Mouse (Mus musculus): Measurements from ENCODE around the gene Odr4. TPM values are rescaled to one million over a fixed set of nuclear protein-coding genes. Genes with fewer than 3 reads are reported as not detected.

Gene Odr4
- total RNA-seq (2017) = 38.2 and 49.8 TPM in 2 replicates

DNA sequence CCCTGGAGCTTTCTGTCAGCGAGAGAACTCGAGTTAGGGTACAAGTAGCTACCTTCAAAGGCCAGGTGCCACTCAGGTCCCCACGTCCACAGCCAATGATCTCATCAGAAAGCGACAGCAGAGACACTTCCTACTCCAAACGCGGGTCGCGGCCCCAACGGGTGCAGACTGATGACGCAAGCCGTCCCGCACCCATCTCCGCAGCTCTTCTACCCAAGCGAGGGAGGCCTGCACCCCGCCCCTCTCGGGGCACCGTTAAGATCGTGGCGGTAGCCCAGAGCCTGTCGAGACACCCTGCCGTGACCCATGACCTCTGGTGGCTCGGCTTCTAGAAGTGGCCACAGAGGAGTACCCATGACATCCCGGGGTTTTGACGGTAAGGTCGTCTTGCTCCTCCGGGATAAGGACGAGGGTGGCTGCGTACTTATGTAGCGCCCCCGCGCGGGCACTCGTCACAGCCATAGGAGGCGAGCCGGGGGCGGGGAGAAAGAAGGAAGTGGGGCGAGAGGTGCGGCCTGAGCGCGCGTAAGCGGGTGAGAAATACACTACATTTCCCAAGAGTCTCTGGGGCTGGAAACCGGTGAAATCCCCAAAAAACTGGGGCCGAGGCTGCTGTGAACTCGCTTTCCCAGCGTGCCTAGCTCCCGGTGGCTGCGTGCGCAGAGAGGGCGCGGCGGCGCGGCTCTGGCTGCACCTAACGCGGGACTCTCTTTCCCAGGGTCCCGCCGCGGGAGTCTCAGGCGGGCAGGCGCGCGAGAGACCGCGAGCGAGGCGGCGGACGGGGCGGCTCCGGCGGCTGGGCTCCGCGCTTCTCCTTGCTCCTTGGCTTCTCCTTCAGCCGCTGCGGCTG is at the start of gene Odr4, which contains the start of gene Tpr:
Odr4 (minus strand) TSS at position 443 of the 850 bp plus-strand sequence.
Tpr (plus strand) TSS at position 201 of the 850 bp plus-strand sequence.
- ATAC-seq (ENCODE audit: extremely low read depth, insufficient number of reproducible peaks, low FRiP score, poor library complexity, severe bottlenecking) = peak; percentile 91

DNA sequence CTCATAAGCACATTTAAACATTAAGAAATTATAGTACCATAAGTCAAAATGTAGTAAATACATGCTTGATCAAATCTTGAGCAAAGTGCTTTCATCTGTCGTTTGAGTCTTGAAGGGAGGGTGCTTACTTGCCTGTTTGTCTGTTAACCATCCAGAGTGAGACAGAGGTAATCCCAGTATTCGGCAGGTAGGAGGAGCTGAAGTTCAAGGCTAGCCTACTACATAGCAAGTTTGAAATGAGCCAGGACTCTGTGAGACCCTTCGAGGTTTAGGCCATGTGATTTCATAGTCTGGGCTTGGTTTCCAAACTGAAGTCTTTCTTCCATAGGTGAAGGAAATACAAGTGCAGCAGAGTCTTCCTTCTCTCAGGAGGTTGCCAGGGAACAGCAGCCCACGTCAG is 48.9 kb upstream of the Odr4 start:
- ATAC-seq (ENCODE audit: extremely low read depth, insufficient number of reproducible peaks, low FRiP score, poor library complexity, severe bottlenecking) = no peak

DNA sequence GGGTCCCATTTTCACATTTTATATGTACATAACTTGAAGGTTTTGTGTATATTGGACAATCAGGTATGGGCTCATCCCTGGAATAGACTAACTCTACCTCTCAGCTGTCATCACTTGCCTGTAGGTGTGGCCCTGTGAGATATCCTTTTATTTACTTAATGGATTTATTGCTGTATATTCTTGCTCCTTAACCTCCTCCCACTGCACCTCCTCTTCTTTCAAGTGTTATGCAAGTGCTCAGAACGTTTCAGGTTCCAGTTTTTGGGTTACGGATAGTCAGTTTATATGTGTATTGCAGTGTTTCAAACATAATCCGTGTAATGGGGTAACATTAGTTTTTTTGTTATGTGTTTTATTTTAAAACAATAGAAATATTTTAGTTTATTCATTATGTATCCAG is 45.8 kb upstream of the Odr4 start:
- no peak for ATAC-seq (ENCODE audit: extremely low read depth, insufficient number of reproducible peaks, low FRiP score, poor library complexity, severe bottlenecking)

DNA sequence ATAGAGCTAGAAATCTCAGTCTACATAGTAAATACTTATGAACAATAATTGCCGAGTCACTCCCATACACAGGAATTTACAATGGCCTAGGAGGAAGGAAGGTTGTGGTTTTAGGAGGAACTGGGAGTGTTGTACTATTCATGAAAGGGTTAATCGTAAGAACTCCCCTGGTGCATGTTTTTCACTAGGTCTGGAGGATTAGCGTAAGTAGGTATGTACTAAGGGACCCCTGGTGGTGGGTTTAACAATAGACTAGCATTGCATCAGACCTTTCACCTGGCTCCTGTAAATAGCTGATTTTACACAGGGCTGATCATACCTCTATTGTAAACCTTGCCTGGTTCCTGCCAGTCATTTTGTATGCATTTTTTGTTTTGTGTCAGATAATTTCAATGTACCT is 33.3 kb upstream of the Odr4 start:
- ATAC-seq (ENCODE audit: extremely low read depth, insufficient number of reproducible peaks, low FRiP score, poor library complexity, severe bottlenecking) = no peak

DNA sequence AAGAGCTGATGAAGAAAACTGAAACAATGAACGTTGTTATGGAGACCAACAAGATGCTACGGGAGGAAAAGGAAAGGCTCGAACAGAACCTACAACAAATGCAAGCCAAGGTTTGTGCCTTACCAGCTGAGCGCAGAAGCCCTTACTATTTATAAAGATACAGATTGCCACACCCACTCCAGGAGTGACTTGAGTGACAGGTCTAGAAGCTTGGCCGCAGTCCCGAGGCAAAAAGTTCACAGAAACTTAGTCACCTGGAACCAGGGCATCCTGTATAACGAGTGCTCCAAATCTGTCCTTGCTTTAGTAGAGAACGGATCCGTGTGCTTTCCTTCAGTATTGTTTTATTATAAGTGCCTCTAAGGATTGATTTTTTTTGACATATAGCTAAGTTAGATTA is 32.8 kb upstream of the Odr4 start:
- ATAC-seq (ENCODE audit: extremely low read depth, insufficient number of reproducible peaks, low FRiP score, poor library complexity, severe bottlenecking) = no peak

DNA sequence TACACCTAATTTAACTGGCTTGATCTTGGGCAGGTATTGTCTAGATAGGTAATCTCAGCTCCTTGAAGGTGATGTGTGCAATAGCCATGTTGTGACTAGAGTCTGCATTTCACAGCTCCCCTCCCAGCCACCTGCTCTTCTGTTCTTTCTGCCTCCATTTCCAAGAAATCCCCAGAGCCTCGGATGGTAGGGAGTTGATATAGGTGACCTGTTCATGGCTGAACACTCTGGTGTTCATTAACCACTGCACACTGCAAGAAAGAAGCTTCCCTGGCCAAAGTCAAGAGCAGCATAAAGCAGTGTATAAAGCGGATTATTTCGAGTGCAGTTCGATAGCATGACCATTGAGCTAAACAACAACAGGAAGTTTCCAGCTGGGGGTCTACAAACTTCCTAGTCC is 25.5 kb upstream of the Odr4 start:
- no peak for ATAC-seq (ENCODE audit: extremely low read depth, insufficient number of reproducible peaks, low FRiP score, poor library complexity, severe bottlenecking)

DNA sequence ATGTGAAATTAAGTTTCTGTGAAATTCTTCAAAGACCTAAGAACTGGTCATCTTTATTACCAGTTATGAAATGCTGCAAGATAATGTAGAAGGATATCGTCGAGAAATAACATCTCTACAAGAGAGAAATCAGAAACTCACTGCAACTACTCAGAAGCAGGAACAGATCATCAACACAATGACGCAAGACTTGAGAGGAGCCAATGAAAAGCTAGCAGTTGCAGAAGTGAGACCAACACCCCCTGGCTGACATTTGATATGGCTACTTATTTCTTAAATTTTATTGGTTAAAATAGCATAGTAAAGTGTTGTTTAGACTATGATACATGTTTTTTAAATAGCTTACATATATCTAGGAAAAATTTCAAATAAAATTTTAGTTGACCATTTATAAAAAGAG is 23.1 kb upstream of the Odr4 start:
- no peak for ATAC-seq (ENCODE audit: extremely low read depth, insufficient number of reproducible peaks, low FRiP score, poor library complexity, severe bottlenecking)

DNA sequence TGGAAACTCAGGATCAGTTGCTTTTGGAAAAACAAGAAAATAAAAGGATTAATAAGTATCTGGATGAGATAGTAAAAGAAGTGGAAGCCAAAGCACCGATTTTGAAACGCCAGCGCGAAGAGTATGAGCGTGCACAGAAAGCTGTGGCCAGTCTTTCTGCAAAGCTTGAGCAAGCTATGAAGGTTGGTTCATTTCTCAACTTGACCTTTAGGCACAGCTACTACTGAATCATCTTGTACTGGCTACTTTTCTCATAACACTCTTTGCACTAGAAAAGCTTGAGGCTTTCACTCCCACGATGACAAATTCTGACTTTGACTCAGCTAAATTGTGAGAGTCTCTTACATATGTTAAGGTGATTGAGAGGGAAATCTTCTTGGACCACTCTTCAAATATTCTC is 17.1 kb upstream of the Odr4 start:
- no peak for ATAC-seq (ENCODE audit: extremely low read depth, insufficient number of reproducible peaks, low FRiP score, poor library complexity, severe bottlenecking)

DNA sequence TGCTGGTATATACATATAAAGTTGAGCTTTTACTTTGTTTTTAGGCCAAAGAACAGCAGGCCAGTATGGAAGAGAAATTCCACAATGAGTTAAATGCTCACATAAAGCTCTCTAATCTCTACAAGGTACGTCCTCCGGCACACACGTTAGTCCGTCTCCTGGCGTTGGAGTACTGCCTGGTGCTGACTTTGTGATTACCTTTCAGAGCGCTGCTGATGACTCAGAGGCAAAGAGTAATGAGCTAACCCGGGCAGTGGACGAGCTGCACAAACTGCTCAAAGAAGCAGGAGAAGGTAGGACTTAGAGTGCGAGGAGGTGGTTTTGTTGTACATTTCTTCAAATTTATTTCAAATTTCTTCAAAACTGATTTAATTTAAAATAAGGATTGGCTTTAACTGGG is 14.4 kb upstream of the Odr4 start:
- ATAC-seq (ENCODE audit: extremely low read depth, insufficient number of reproducible peaks, low FRiP score, poor library complexity, severe bottlenecking) = no peak

DNA sequence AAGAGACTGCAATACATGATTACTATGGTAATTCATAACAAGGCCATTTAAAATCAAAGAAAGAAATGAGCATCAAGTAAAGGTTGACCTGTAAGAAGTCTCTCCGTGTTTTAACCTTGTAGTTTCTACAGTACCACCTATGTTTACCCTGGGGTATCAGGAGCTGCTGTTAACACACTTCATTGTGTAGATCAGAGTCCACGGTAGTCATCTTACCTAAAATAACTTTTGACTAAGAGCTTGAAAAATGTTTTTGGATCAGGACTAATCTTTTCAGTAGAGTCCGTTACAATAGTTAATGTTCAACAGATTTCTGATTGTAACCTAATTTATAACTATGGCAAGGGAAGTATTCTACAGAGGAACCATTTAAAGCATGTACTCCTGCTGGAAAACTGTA is 11.7 kb upstream of the Odr4 start:
- ATAC-seq (ENCODE audit: extremely low read depth, insufficient number of reproducible peaks, low FRiP score, poor library complexity, severe bottlenecking) = no peak

DNA sequence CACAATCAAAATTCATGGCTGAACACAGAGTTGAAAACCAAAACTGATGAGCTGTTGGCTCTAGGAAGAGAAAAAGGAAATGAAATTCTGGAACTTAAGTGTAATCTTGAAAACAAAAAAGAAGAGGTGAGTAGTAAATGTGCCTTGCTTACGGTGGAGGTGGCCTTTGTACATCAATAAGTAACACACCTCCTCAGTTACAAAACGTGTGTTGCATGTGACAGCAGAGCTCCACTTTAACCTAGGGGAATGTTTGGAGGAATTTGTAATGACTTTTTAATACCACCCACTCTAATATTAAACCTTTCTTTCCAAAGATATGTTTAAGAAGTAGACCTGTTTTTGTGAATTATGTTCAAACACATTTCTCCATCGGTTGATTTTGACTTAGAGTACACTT is 11.0 kb upstream of the Odr4 start:
- no peak for ATAC-seq (ENCODE audit: extremely low read depth, insufficient number of reproducible peaks, low FRiP score, poor library complexity, severe bottlenecking)

DNA sequence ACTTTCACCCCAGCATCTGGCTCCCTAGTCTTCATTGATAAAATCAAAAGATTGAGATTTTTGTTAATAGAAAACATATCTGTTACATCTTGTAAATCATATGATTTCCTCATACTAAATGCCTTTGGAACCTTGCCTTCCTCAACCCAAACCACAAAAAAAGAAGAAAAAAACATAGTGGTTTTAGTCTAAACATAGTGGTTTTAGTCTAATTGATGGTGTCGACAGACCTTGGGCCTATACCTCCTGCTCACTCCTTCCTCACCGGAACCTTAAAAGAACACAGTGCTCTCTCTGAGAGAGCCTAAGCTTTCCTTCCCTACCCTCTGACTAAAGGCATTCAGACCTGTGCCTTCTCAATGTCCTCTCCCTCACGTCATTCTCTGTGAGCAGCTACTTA is 3.1 kb upstream of the Odr4 start:
- ATAC-seq (ENCODE audit: extremely low read depth, insufficient number of reproducible peaks, low FRiP score, poor library complexity, severe bottlenecking) = no peak

DNA sequence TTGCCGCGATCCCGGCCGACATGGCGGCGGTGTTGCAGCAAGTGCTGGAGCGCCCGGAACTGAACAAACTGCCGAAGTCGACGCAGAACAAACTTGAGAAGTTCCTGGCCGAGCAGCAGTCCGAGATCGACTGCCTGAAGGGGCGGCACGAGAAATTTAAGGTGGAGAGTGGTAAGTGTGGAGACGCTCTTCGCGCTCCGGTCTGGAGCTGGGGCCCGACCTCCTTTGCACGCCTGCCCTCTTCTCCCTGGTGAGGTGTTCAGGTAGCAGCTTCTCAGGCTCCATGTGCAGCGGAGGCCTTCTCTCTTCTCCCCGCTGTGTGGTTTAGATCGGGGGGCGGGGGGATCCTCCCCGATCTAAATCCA is 590 bp upstream of the Odr4 start:
- ATAC-seq (ENCODE audit: extremely low read depth, insufficient number of reproducible peaks, low FRiP score, poor library complexity, severe bottlenecking) = peak; percentile 1; the same call in 1 of the 2 replicates

DNA sequence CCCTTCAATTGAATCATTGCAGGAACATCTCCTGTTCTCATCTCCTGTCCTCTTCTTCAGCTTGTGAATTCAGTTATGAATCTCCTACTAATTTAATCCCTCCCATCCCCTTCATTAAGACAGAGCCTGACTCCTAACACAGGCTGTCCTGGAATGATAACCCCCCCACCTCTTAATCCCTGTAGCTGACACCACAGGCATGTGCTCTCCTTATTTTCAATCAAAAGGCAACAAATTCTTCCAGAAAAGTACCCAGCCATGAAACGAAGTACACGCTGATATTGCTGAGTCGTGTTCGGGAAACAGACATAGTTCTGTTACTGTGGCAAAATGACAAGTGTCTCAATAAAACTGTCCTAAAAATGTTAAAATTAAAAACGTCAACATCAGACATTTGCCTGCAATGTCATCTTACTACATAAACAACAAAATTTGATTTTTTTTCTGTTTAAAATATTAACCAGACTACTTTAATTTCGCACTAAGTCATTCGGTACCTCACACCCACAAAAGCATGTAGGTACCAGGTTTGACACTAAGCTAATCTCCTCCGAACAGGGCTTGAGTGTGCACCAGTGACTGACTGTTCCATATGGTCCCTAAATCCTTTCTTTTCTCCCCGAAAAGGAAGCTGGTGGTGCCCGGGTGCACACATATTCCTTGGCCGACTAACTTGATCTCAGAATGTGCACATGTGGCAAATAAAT is 796 bp downstream of the Odr4 start:
- ATAC-seq (ENCODE audit: extremely low read depth, insufficient number of reproducible peaks, low FRiP score, poor library complexity, severe bottlenecking) = no peak

DNA sequence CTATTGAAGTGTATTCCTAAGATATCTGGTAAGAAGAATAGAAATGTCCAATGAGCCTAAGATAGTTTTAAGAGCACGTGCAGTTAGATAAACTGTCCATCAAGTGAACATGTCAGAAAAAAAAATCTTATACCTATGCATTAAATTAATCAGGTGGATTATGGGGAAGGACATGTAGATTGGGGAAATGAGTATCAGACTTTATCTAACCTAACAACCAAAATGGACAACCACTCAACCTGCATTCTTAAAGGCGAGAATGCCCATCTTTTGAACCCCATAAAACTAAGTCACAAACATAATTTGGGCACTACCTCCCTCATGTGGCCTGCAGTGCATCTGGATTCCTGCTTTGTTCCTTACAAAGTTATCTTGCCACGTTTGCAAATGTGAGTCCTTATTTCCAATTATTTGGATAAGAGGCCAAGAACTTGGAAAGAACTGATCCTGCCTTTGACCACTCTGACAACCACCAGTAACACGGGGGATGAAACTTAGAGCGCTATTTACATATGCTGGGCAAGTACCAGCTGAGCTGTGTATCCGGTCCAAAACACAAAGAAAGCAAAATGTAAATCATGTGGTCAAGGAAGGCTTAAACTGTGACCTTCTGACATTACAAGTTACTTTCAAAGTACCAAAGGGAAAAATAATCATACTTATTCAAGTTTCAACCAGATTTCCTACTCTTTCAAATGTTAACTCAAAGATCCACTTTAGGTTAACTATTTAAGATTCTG is 3.3 kb downstream of the Odr4 start:
- ATAC-seq (ENCODE audit: extremely low read depth, insufficient number of reproducible peaks, low FRiP score, poor library complexity, severe bottlenecking) = no peak

DNA sequence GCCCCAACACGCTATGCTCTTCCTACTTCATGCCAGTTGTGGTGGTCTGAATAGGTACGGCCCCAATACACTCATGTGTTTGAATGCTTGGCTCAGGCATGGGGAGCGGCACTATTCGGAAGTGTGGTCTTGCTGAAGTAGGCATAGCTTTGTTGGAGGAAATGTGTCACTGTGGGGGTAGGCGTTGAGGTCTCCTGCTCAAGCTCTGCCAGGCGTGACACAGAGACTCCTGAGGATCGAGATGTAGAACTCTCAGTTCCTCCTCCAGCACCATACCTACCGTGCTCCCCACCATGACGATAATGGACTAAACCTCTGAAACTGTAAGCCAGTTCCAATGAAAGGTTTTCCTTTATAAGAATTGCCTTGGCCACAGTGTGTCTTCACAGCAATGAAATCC is 5.3 kb downstream of the Odr4 start:
- ATAC-seq (ENCODE audit: extremely low read depth, insufficient number of reproducible peaks, low FRiP score, poor library complexity, severe bottlenecking) = peak; percentile 78

DNA sequence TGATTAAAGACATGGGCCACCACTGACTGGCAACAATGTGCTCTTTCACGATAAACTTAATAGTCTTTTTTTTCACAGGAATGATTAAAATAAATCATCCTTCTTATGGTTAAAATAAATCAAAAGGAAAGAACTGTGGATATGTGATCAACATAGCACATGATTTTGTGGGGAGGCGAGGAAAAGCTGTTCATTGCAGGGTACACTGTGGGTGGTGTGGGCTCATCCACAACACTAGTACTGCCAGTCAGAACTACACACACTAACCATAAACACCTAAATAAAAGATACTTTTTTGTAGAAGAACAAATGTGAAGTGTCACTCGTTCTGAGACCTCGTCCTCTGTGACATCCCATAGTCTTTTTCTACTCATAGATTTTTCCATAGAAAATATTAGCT is 8.7 kb downstream of the Odr4 start:
- ATAC-seq (ENCODE audit: extremely low read depth, insufficient number of reproducible peaks, low FRiP score, poor library complexity, severe bottlenecking) = no peak

DNA sequence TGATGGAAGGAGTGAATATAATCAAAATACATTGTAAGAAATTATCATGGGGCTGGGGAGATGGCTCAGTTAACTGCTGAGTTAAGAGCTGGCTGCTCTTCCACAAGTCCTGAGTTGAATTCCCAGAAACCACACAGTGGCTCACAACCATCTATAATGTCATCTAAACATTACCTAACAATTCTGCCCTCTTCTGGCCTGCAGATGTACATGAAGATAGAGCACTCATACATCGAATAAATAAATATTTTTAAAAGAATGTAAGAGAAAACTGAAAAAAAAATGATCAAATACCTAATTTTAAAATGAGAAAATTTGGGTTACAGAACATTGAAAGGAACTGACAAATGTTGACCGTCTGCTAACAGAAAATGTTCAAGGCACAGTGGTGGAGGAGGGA is 18.6 kb downstream of the Odr4 start:
- ATAC-seq (ENCODE audit: extremely low read depth, insufficient number of reproducible peaks, low FRiP score, poor library complexity, severe bottlenecking) = no peak

DNA sequence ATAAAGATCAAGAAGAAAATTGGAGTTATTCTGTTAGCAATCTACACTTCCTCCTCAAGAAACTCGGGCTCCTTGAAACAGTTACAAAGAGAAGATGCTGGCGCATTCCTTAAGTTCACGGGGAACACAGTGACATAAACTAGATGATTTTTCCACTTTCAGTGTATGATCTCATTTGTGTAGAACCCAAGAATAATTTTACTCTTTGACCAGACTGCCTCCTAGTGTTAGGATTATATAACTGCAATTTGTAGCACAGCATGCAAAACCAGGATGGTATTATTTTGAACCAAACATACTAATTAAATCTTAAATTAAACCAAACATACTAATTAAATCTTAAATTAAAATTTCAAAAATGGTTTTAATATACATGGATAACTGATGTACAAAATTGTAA is 20.0 kb downstream of the Odr4 start:
- ATAC-seq (ENCODE audit: extremely low read depth, insufficient number of reproducible peaks, low FRiP score, poor library complexity, severe bottlenecking) = peak; percentile 53; the same call in 1 of the 2 replicates

DNA sequence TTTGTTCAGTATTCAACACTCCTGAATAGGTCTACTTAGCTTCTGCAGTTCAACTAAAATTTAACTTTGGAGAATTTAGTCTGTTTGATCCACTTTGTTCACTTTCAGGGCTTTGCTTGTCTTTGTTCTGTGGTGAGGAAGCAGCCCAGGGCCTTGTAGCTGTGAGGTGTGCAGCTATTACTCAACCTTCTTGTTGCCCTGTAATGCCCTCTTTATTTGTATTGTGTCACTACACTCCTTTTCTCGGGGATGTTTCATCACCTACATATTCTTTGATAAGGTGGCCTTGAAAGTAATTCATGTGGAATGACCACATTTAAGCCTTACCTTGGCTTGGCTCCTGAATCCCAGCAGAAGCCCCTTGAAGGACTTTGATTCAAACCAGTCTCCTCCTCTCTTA is 32.0 kb downstream of the Odr4 start:
- ATAC-seq (ENCODE audit: extremely low read depth, insufficient number of reproducible peaks, low FRiP score, poor library complexity, severe bottlenecking) = no peak
